Mouse (Mus musculus) heart, postnatal 0 days (tissue): ENCODE data around the gene Apoh.

Source experiments
- CTCF ChIP-seq: IDR thresholded peaks from 2 replicates; pipeline ENCODE4 v1.5.1; 2016; ENCODE audit warnings: antibody characterized with exemption, control low read depth, low read depth
- EP300 ChIP-seq: IDR thresholded peaks from 2 replicates; pipeline ENCODE4 v1.6.1; 2016; ENCODE audit warnings: antibody characterized with exemption, low read depth

DNA sequence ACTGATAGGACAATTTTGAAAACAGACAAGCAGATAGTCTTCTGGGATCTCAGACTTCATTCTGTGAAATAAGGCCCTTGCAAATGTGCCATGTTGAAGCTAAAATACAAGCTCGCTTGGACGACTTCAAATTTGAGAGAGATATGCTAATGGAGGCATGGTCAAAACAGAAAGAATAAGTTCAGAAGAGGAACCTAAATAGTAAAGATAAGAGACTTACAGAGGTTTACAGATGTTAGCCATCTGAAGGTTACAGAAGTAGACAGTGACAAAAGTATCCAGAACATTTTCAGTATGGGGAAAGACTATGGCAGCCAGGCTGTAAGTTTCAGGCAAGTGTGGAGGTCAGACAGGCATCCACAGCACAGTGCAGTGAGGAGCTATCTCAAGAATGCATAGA, 21.0 kb upstream of the Apoh start:
- TF ChIP-seq CTCF (no peak), EP300 (no peak)
